Mouse (Mus musculus) CH12.LX (cell line): ENCODE results near the gene Vav1. TPM values are rescaled to one million over a fixed set of nuclear protein-coding genes. Genes with fewer than 3 reads are reported as not detected.

ENCODE experiments used
- DNase-seq: peaks from one replicate; pipeline ENCODE4 v3.0.0-alpha.2; 2013; ENCODE audit errors: extremely low read depth
- H3K27ac ChIP-seq: 2 replicates; pipeline ENCODE4 v1.5.1; 2012; ENCODE audit warnings: low read depth, mild to moderate bottlenecking, control low read depth, moderate library complexity; ENCODE audit not compliant: insufficient read depth
- H3K27me3 ChIP-seq: replicated peaks from 2 replicates; pipeline ENCODE3; 2012; ENCODE audit warnings: inconsistent platforms
- H3K36me3 ChIP-seq, 2 experiments: replicated peaks in 1 of 2; 2 replicates each; pipeline versions ENCODE3 to v1.6.1; 2012; ENCODE audit warnings: inconsistent platforms in 1 of 2, low read length in 1 of 2, mild to moderate bottlenecking in 1 of 2, mixed read lengths in 1 of 2, moderate library complexity in 1 of 2; ENCODE audit not compliant: control insufficient read depth in 1 of 2, insufficient read depth in 1 of 2
- H3K4me1 ChIP-seq, 2 experiments: 2 replicates each; pipeline ENCODE4 v1.6.1; 2012; ENCODE audit warnings: inconsistent platforms in 1 of 2, moderate library complexity in 1 of 2; ENCODE audit not compliant: insufficient read depth in 2 of 2, control insufficient read depth in 1 of 2
- H3K4me2 ChIP-seq: 2 replicates; pipeline ENCODE4 v1.6.1; 2012; ENCODE audit warnings: low read depth, mild to moderate bottlenecking, control low read depth; ENCODE audit not compliant: poor library complexity, insufficient read depth, severe bottlenecking
- H3K4me3 ChIP-seq, 3 experiments: fragments of 150-350 bp in 1 of 3; sonication (generic) in 1 of 3; replicated peaks in 1 of 3; 2 replicates each; pipeline versions ENCODE3 to v1.5.1; 2011 to 2012; ENCODE audit warnings: low read depth in 2 of 3, low read length in 2 of 3, mild to moderate bottlenecking in 2 of 3, moderate library complexity in 2 of 3, control low read depth in 1 of 3, improper control_type of control experiment in 1 of 3, inconsistent platforms in 1 of 3, mixed read lengths in 1 of 3; ENCODE audit not compliant: poor library complexity in 1 of 3
- H3K79me2 ChIP-seq: replicated peaks from 2 replicates; pipeline ENCODE4 v1.6.1; 2012; ENCODE audit warnings: mild to moderate bottlenecking, moderate library complexity; ENCODE audit not compliant: control insufficient read depth, poor library complexity, insufficient read depth, severe bottlenecking; ENCODE audit errors: extremely low read depth
- H3K9ac ChIP-seq: 2 replicates; pipeline ENCODE4 v1.6.1; 2012; ENCODE audit warnings: low read depth, mild to moderate bottlenecking, control low read depth, moderate library complexity; ENCODE audit not compliant: insufficient read depth
- H3K9me3 ChIP-seq: replicated peaks from 2 replicates; pipeline ENCODE3; 2012; ENCODE audit warnings: low read length, inconsistent platforms, mixed read lengths
- CHD1 ChIP-seq: IDR thresholded peaks from 2 replicates; pipeline ENCODE4 v1.6.1; 2012; ENCODE audit warnings: low read depth, low read length, improper control_type of control experiment, inconsistent platforms
- ELF1 ChIP-seq: IDR thresholded peaks from 2 replicates; pipeline ENCODE4 v1.6.1; 2014; ENCODE audit warnings: low read depth, mild to moderate bottlenecking, inconsistent platforms, low read length, improper control_type of control experiment
- EP300 ChIP-seq: IDR thresholded peaks from 2 replicates; pipeline ENCODE4 v1.6.1; 2011; ENCODE audit warnings: low read length, improper control_type of control experiment
- ETS1 ChIP-seq: conservative IDR thresholded peaks from 2 replicates; pipeline ENCODE4 v1.6.1; 2012; ENCODE audit warnings: low read depth, mild to moderate bottlenecking, inconsistent platforms, low read length, improper control_type of control experiment, moderate library complexity
- GABPA ChIP-seq: IDR thresholded peaks from 2 replicates; pipeline ENCODE4 v1.6.1; 2012; ENCODE audit warnings: low read depth, low read length, improper control_type of control experiment, inconsistent platforms; ENCODE audit not compliant: insufficient replicate concordance
- HCFC1 ChIP-seq: IDR thresholded peaks from 2 replicates; pipeline ENCODE4 v1.6.1; 2012; ENCODE audit warnings: low read depth, mild to moderate bottlenecking, inconsistent platforms, low read length, improper control_type of control experiment
- IRF4 ChIP-seq: IDR thresholded peaks from 2 replicates; pipeline ENCODE4 v1.6.1; 2014; ENCODE audit warnings: low read depth, mild to moderate bottlenecking, inconsistent platforms, low read length, improper control_type of control experiment
- JUND ChIP-seq: conservative IDR thresholded peaks from 2 replicates; pipeline ENCODE4 v1.6.1; 2011; ENCODE audit warnings: low read depth, low read length, improper control_type of control experiment
- KAT2A ChIP-seq: IDR thresholded peaks from 2 replicates; pipeline ENCODE4 v1.6.1; 2012; ENCODE audit warnings: low read length, improper control_type of control experiment, inconsistent platforms; ENCODE audit not compliant: insufficient replicate concordance
- MAZ ChIP-seq: IDR thresholded peaks from 2 replicates; pipeline ENCODE4 v1.6.1; 2012; ENCODE audit warnings: low read depth, mild to moderate bottlenecking, inconsistent platforms, low read length, improper control_type of control experiment, moderate library complexity
- MEF2A ChIP-seq: IDR thresholded peaks from 2 replicates; pipeline ENCODE4 v1.6.1; 2014; ENCODE audit warnings: low read depth, mild to moderate bottlenecking, inconsistent platforms, low read length, improper control_type of control experiment, borderline replicate concordance
- MYC ChIP-seq: IDR thresholded peaks from 2 replicates; pipeline ENCODE4 v1.6.1; 2011; ENCODE audit warnings: low read depth, mild to moderate bottlenecking, improper control_type of control experiment, low read length
- NELFE ChIP-seq: IDR thresholded peaks from 2 replicates; pipeline ENCODE4 v1.6.1; 2011; ENCODE audit warnings: low read depth, low read length, improper control_type of control experiment
- NRF1 ChIP-seq: IDR thresholded peaks from 2 replicates; pipeline ENCODE4 v1.6.1; 2014; ENCODE audit warnings: low read depth, mild to moderate bottlenecking, inconsistent platforms, low read length, improper control_type of control experiment, moderate library complexity
- PAX5 ChIP-seq: IDR thresholded peaks from 2 replicates; pipeline ENCODE4 v1.6.1; 2012; ENCODE audit warnings: low read length, inconsistent platforms, mixed read lengths
- POLR2A ChIP-seq: IDR thresholded peaks from 2 replicates; pipeline ENCODE4 v1.6.1; 2011; ENCODE audit warnings: low read depth, mild to moderate bottlenecking, improper control_type of control experiment, low read length
- RAD21 ChIP-seq: IDR thresholded peaks from 2 replicates; pipeline ENCODE4 v1.6.1; 2011; ENCODE audit warnings: low read depth, mild to moderate bottlenecking, low read length, improper control_type of control experiment, moderate library complexity
- SIN3A ChIP-seq: IDR thresholded peaks from 2 replicates; pipeline ENCODE4 v1.6.1; 2012; ENCODE audit warnings: low read length, improper control_type of control experiment, inconsistent platforms
- TCF12 ChIP-seq: IDR thresholded peaks from 2 replicates; pipeline ENCODE4 v1.6.1; 2014; ENCODE audit warnings: low read depth, mild to moderate bottlenecking, inconsistent platforms, low read length, improper control_type of control experiment
- ZNF384 ChIP-seq: IDR thresholded peaks from 2 replicates; pipeline ENCODE4 v1.6.1; 2012; ENCODE audit warnings: low read depth, low read length, improper control_type of control experiment, inconsistent platforms
- dilution Hi-C: fragments of 300-500 bp; cut with MboI; formaldehyde crosslinking; loops from 2 replicates; pipeline ENCODE4 v1.14.3; 2020; ENCODE audit warnings: low sequenced_read_pairs; ENCODE audit not compliant: extremely low pct_unique_long_range_greater_than_20kb, extremely low pct_ligation_motif_present
- in situ Hi-C: fragments of 300-500 bp; cut with MboI; formaldehyde crosslinking; loops from 3 replicates; pipeline ENCODE4 v1.14.3; 2019; ENCODE audit warnings: low sequenced_read_pairs, low pct_ligation_motif_present, low pct_unique_long_range_greater_than_20kb, mixed read lengths
- polyA plus RNA-seq: library from polyadenylated mRNA; unstranded; fragments of >175 nt; gene quantifications from 2 replicates; pipeline ENCODE4 v1.2.1, GENCODE M21; 2012; ENCODE audit warnings: low read depth; ENCODE audit not compliant: insufficient read length
- total RNA-seq, 2 experiments: library from RNA; depleted of rRNA; stranded (reverse); fragments of 300-350 nt in 1 of 2; fragments of >200 nt in 1 of 2; gene quantifications; 2 replicates each; pipeline ENCODE4 v1.2.3; 2012 to 2014

Gene Vav1
- total and polyA plus RNA-seq, 3 experiments: 60.3 to 90.9 (median 84.3) TPM

DNA sequence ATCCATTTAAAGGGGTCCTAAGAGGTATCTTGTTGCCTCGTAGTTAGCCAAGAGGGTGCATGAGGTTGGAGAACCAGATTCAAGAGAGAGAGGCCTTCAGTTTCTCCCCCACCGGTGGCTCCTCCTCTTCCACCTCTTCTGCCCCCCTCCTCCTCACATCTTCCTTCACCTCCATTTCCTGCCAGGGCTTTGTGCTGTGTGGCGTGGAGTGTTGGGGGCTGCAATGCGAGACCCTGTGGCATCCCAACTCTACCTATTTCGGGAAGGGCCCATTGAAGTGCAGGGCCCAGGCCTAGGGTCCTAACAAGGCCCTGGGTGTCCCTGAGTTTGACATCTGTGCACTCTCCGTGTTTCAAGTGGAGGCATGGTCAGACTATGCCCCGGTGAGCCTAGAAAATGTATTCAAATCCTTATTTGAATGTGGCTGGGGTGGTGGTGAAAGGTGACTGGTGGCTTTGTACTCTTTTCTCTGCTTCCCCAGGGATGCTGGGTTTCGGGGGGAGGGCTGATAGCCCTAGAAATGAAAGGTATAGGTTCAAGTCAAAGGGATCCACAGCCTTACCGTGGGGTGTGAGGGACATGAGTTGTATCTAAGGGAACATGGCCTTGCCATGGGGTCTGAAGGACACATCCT lies 808 bp downstream of the Vav1 start (continued):
- TF ChIP-seq JUND (no peak), GABPA (no peak), MYC (0 out of 2 replicates have a peak, but pooled peaks have one; percentile 47), ZNF384 (no peak), SIN3A (peak; percentile 48; the same call in 1 of the 2 replicates), IRF4 (peak; percentile 66; the same call in 1 of the 2 replicates), ETS1 (peak; percentile 68)

DNA sequence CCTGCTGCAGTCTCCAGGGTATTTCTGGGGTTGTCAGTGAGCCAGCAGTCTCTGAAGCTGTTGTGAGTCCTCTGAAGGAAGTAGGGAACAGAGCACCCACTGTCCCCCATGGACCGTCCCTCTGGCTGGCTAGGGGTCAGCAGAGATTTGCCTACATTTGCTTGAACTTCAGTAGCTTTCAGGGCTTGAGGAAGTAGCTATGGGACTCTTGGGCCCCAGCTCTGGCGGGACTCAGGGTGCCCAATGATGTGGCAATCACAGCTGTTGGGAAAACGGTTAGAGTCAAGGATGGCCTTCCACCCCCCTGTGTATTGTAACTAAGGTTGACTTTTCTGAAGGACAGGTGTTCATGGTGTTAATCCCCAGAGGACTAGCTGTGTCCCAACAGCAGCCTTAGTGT lies 1.5 kb downstream of the Vav1 start:
- H3K9ac ChIP-seq: peak overlapping the region; percentile 70
- no peaks in the 10 kb centered on the region for H3K9me3 ChIP-seq
- H3K27me3 ChIP-seq: no peaks in the 10 kb centered on the region
- H3K79me2 ChIP-seq: peaks cover 53% of the 10 kb centered on the region
- TF ChIP-seq CHD1: no peak
- no peak for TF ChIP-seq GABPA
- TF ChIP-seq ETS1: peak; percentile 71
- no peak; the same call in 1 of the 2 replicates for TF ChIP-seq EP300
- no peak for TF ChIP-seq POLR2A
- TF ChIP-seq MEF2A: no peak
- TF ChIP-seq IRF4: peak; percentile 48; the same call in 1 of the 2 replicates
- TF ChIP-seq KAT2A: 0 out of 2 replicates have a peak, but pooled peaks have one; percentile 45
- no peak; the same call in 1 of the 2 replicates for TF ChIP-seq RAD21
- TF ChIP-seq HCFC1: 0 out of 2 replicates have a peak, but pooled peaks have one; percentile 16
- 0 out of 2 replicates have a peak, but pooled peaks have one; percentile 56 for TF ChIP-seq MAZ
- TF ChIP-seq ELF1: peak; percentile 62; the same call in 1 of the 2 replicates
- peak; percentile 68; the same call in 1 of the 2 replicates for TF ChIP-seq SIN3A
- TF ChIP-seq NRF1: no peak
- TF ChIP-seq TCF12: peak; percentile 68; the same call in 1 of the 2 replicates
- TF ChIP-seq PAX5: no peak
- peak; percentile 22; the same call in 1 of the 2 replicates for TF ChIP-seq NELFE
- TF ChIP-seq, all 38 proteins: peak for 9
- H3K36me3 ChIP-seq: peaks cover 15 to 36% of the 10 kb centered on the region in 2 experiments
- peak overlapping the region; percentile 99 for H3K27ac ChIP-seq
- peak overlapping the region; percentile 40 to 89 (median 83) for H3K4me3 ChIP-seq
- DNase-seq: no peak
- dilution Hi-C loops: no loop called here
- in situ Hi-C loops: no loop called here
- peak overlapping the region; percentile 76 for H3K4me2 ChIP-seq
- peaks cover 47 to 76% of the 10 kb centered on the region in 2 experiments for H3K4me1 ChIP-seq
